Mouse (Mus musculus) urinary bladder, postnatal 4 days (tissue): ENCODE results near the gene Glyatl3.

Source experiments
- DNase-seq, 2 experiments: peaks; one replicate each; pipeline ENCODE4 v3.0.0; 2021 to 2022; ENCODE audit warnings: low spot score in 2 of 2

The Glyatl3 gene

GRCm38 (mm10) chr17:40914250-40914649 lies at the start of gene Glyatl3:
TSS of gene Glyatl3 (minus strand) at chr17:40914350.
- DNase-seq: no peak

- no peak for DNase-seq
These were observed 34.4 kb upstream of the Glyatl3 start for GRCm38 (mm10) chr17:40948518-40948917.

- peak; percentile 95 to 98 for DNase-seq
These were observed 20.5 kb upstream of the Glyatl3 start, which contains the start of the genes Mut and Cenpq for GRCm38 (mm10) chr17:40934420-40935231. TSS of gene Mut (plus strand) at chr17:40934685. TSS of gene Cenpq (minus strand) at chr17:40935047.

GRCm38 (mm10) chr17:40933985-40934384 lies 19.8 kb upstream of the Glyatl3 start:
- no peak for DNase-seq

GRCm38 (mm10) chr17:40915499-40915898 lies 1.3 kb upstream of the Glyatl3 start:
- DNase-seq: no peak

GRCm38 (mm10) chr17:40904721-40905154 lies 9.4 kb downstream of the Glyatl3 start:
- DNase-seq: no peak

GRCm38 (mm10) chr17:40904056-40904597 lies 10.0 kb downstream of the Glyatl3 start:
- no peak for DNase-seq

- no peak for DNase-seq
These were observed 10.8 kb downstream of the Glyatl3 start for GRCm38 (mm10) chr17:40903345-40903744.

GRCm38 (mm10) chr17:40899783-40900363 lies 14.3 kb downstream of the Glyatl3 start:
- no peak for DNase-seq

- no peak for DNase-seq
These were observed 17.3 kb downstream of the Glyatl3 start for GRCm38 (mm10) chr17:40896863-40897262.

- no peak for DNase-seq
These were observed 26.2 kb downstream of the Glyatl3 start for GRCm38 (mm10) chr17:40887849-40888536.

- DNase-seq: no peak
These were observed 29.0 kb downstream of the Glyatl3 start for GRCm38 (mm10) chr17:40885155-40885554.

GRCm38 (mm10) chr17:40882172-40882571 lies 32.0 kb downstream of the Glyatl3 start:
- DNase-seq: no peak

GRCm38 (mm10) chr17:40879924-40880691 lies 34.0 kb downstream of the Glyatl3 start, which contains the start of gene 9130008F23Rik:
TSS of gene 9130008F23Rik (minus strand) at chr17:40880559.
- peak; percentile 45 to 60 for DNase-seq

- no peak for DNase-seq
These were observed 34.6 kb downstream of the Glyatl3 start for GRCm38 (mm10) chr17:40879528-40879923.

GRCm38 (mm10) chr17:40877741-40878140 lies 36.4 kb downstream of the Glyatl3 start:
- no peak for DNase-seq

- DNase-seq: no peak
These were observed 38.6 kb downstream of the Glyatl3 start for GRCm38 (mm10) chr17:40875568-40875967.

- no peak for DNase-seq
These were observed 39.4 kb downstream of the Glyatl3 start for GRCm38 (mm10) chr17:40874701-40875100.

GRCm38 (mm10) chr17:40873582-40874011 lies 40.6 kb downstream of the Glyatl3 start:
- DNase-seq: no peak

GRCm38 (mm10) chr17:40872626-40873025 lies 41.5 kb downstream of the Glyatl3 start:
- no peak for DNase-seq
